10 mouse cellular contexts compared by ENCODE assay signal in the genomic region with DNA sequence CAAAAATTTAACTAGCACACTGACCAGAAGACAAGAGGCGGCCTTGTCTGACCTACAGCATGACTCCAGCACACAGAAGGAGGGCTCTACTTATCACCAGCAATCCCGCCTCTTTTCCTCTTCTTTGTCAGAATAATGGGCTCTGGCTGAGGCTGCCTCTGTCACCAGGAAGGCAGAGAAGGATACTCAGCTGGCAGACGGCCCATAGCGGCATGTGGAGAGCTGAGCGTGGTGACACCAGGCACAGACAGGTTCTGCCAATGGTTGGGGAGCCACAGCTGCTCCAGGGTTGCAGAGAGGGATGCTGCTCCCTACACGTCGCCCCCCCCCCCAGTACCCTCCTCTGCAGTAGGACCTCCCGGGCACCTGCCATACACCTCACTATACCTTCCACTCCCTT.
DNase-seq lines count a peak whose midpoint lies in the region; ATAC-seq and TF ChIP-seq lines count a peak whose summit lies in the region.
"Had no signal": no experiment of that assay in that cellular context is flagged by ENCODE, and none has a peak within 500 bp of the region (broad histone marks: within the 10 kb centered on the region; RNA-seq: fewer than 3 reads in every experiment).

No protein-coding gene starts in this region.

- peak; percentile 55 for DNase-seq in gastrocnemius, postnatal 10 days
- no peak for DNase-seq in gastrocnemius, postnatal 36 days
- DNase-seq in adrenal gland, adult 2 months, result peak; percentile 71
- DNase-seq in cerebellum, postnatal 25 days, result peak; percentile 83 to 92
- DNase-seq in hindbrain, postnatal 0 days (ENCODE audit: low spot score), result peak; percentile 65
- DNase-seq in right cerebral cortex, postnatal 14 days, result peak; percentile 55

- no peaks in the 10 kb centered on the region for H3K36me3 ChIP-seq in hindbrain, postnatal 0 days (ENCODE audit: insufficient read depth, low read length)
- H3K36me3 ChIP-seq in midbrain, embryonic 15.5 days (replicated peaks), result no peaks in the 10 kb centered on the region
- H3K36me3 ChIP-seq: lung, embryonic 15.5 days; stomach, embryonic 15.5 days had no signal

- H3K9me3 ChIP-seq in hindbrain, postnatal 0 days (ENCODE audit: low read length), result no peaks in the 10 kb centered on the region
- H3K9me3 ChIP-seq in midbrain, embryonic 15.5 days, result no peaks in the 10 kb centered on the region
- H3K9me3 ChIP-seq: lung, embryonic 15.5 days; stomach, embryonic 15.5 days had no signal

- WGBS in hindbrain, postnatal 0 days, result 43% methylated on average over 8 of the region's 8 CpGs
- WGBS in midbrain, embryonic 15.5 days, result 71% methylated on average over 8 of the region's 8 CpGs

- no peak overlapping the region for H3K27ac ChIP-seq in hindbrain, postnatal 0 days
- H3K27ac ChIP-seq in midbrain, embryonic 15.5 days, result no peak overlapping the region; the same call in 1 of the 2 replicates
- H3K27ac ChIP-seq: lung, embryonic 15.5 days; stomach, embryonic 15.5 days had no signal

- intact Hi-C loops in gastrocnemius, postnatal 36 days (cut with DNase I), result no loop called here

- H3K4me1 ChIP-seq in hindbrain, postnatal 0 days (ENCODE audit: insufficient read depth, low read length), result peaks cover 12% of the 10 kb centered on the region
- peaks cover 6% of the 10 kb centered on the region; the same call in 1 of the 2 replicates for H3K4me1 ChIP-seq in midbrain, embryonic 15.5 days

- H3K9ac ChIP-seq in hindbrain, postnatal 0 days (replicated peaks; ENCODE audit: low read length), result no peak overlapping the region
- no peak overlapping the region for H3K9ac ChIP-seq in midbrain, embryonic 15.5 days
- H3K9ac ChIP-seq: lung, embryonic 15.5 days; stomach, embryonic 15.5 days had no signal

- TF ChIP-seq CTCF in hindbrain, postnatal 0 days (IDR thresholded peaks at IDR 0.05; ENCODE audit: low read depth), result no peak

- no peak overlapping the region for H3K4me2 ChIP-seq in hindbrain, postnatal 0 days (ENCODE audit: low read depth, low read length)
- no peak overlapping the region for H3K4me2 ChIP-seq in midbrain, embryonic 15.5 days
- H3K4me2 ChIP-seq: lung, embryonic 15.5 days; stomach, embryonic 15.5 days had no signal

- no peaks in the 10 kb centered on the region for H3K27me3 ChIP-seq in hindbrain, postnatal 0 days (ENCODE audit: insufficient read depth, low read length)
- no peaks in the 10 kb centered on the region for H3K27me3 ChIP-seq in midbrain, embryonic 15.5 days (replicated peaks)
- H3K27me3 ChIP-seq: lung, embryonic 15.5 days; stomach, embryonic 15.5 days had no signal

- ATAC-seq in hindbrain, postnatal 0 days, result no peak
- ATAC-seq in CD4-positive, CD25-positive, alpha-beta regulatory T cell, adult 4 months, result no peak
- ATAC-seq in midbrain, embryonic 15.5 days (replicated peaks), result no peak

- H3K4me3 ChIP-seq in hindbrain, postnatal 0 days (ENCODE audit: low read length), result no peak overlapping the region
- H3K4me3 ChIP-seq in midbrain, embryonic 15.5 days, result no peak overlapping the region
- H3K4me3 ChIP-seq: lung, embryonic 15.5 days; stomach, embryonic 15.5 days had no signal

Comparison
In these comparisons a context has a peak if more than half of its experiments do, and no peak if none do; other contexts are left out.
1. DNase-seq: peak in gastrocnemius, postnatal 10 days (single experiment), adrenal gland, adult 2 months (single experiment), cerebellum, postnatal 25 days (2 of 2), hindbrain, postnatal 0 days (single experiment) and right cerebral cortex, postnatal 14 days (single experiment); none in gastrocnemius, postnatal 36 days (0 of 2).